Mouse (Mus musculus): ENCODE data around the gene Zfp62. TPM values are rescaled to one million over a fixed set of nuclear protein-coding genes. Genes with fewer than 3 reads are reported as not detected.

Zfp62 gene
- total RNA-seq, 2 experiments from 2014 or later = 47.3 to 48.7 TPM

Other genes starting within 250 kb of the Zfp62 start
- gene Olfr56, start 224.4 kb upstream of the Zfp62 start, total RNA-seq (2021) = under 1 TPM; 0.14 to 0.28 TPM
- 1 to 10 TPM; 1.5 to 1.6 TPM for gene 9930111J21Rik1, start 223.9 kb upstream of the Zfp62 start, total RNA-seq (2021)
- gene Gm12185, start 211.1 kb upstream of the Zfp62 start, total RNA-seq (2021) = 1 to 10 TPM in 1 of 2 experiments, under 1 TPM in 1; 0.87 to 2.5 TPM
- 1 to 10 TPM; 1.9 to 4.2 TPM for gene Tgtp1, start 209.1 kb upstream of the Zfp62 start, total RNA-seq (2021)
- 1 to 10 TPM; 1.6 to 2.8 TPM for gene 9930111J21Rik2, start 152.1 kb upstream of the Zfp62 start, total RNA-seq (2021)
- 1 to 10 TPM in 1 of 2 experiments, not detected in 1; 1.2 TPM for gene Tgtp2, start 139.1 kb upstream of the Zfp62 start, total RNA-seq (2021)
- gene Ifi47, start 126.7 kb upstream of the Zfp62 start, total RNA-seq (2021) = 1 to 10 TPM; 3.3 to 6.7 TPM
- under 1 TPM; 0.25 TPM for gene Olfr1396, start 88.4 kb upstream of the Zfp62 start, total RNA-seq (2021)
- gene Olfr1395, start 61.0 kb upstream of the Zfp62 start, total RNA-seq (2021) = not detected
- not detected for gene Olfr1394, start 48.9 kb upstream of the Zfp62 start, total RNA-seq (2021)
- 10 to 100 TPM; 15.6 to 16.7 TPM for gene Btnl9, start 16.1 kb upstream of the Zfp62 start, total RNA-seq (2021)
- 100 to 1,000 TPM; 104 to 109 TPM for gene Mgat1, start 40.9 kb downstream of the Zfp62 start, total RNA-seq (2021)
- under 1 TPM; 0.20 to 0.36 TPM for gene Olfr1393, start 75.0 kb downstream of the Zfp62 start, total RNA-seq (2021)
- gene Olfr1392, start 82.0 kb downstream of the Zfp62 start, total RNA-seq (2021) = under 1 TPM in 1 of 2 experiments, not detected in 1; 0.20 TPM
- not detected for gene Olfr10, start 101.4 kb downstream of the Zfp62 start, total RNA-seq (2021)
- gene Olfr1391, start 119.5 kb downstream of the Zfp62 start, total RNA-seq (2021) = not detected
- not detected for gene Olfr1390, start 131.9 kb downstream of the Zfp62 start, total RNA-seq (2021)
- gene Olfr1389, start 219.8 kb downstream of the Zfp62 start, total RNA-seq (2021) = not detected
- gene Olfr1388, start 233.3 kb downstream of the Zfp62 start, total RNA-seq (2021) = under 1 TPM; 0.14 to 0.17 TPM

Data from adrenal gland, postnatal 4 days (tissue).